Comparison of ENCODE assay signal across 29 mouse cellular contexts in the genomic region with DNA sequence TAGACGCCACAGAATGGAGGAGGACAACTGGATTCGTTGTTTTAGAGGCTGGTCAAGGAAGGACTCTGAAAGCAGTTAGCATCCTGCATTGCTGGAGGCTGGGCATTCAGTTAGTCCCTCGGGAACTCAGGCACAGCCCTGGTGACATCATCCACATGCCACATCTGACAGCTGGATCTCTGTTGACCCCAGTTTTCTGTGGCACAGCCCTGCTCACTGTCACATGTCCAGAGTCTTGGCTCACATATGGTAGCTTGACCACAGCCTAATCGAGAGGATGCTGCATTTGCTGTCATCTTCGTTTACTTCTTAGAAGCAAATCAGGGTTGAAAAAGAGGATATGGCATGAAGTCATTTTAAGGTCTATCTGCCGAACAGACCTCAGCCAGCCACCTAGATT.
"Had no signal": no experiment of that assay in that cellular context is flagged by ENCODE, and none has a peak within 500 bp of the region (broad histone marks: within the 10 kb centered on the region; RNA-seq: fewer than 3 reads in every experiment).

No protein-coding gene starts in this region.

- DNase-seq: left cerebral cortex, postnatal 4 days; liver; liver, embryonic 13.5 days; liver, postnatal 0 days; lung, adult 18-20 months; lung, adult 2 months; lung, embryonic 14.5 days; lung, postnatal 10 days; lung, postnatal 14 days; lung, postnatal 36 days; lung, postnatal 4 days; midbrain, embryonic 14.5 days had no signal

- H3K4me3 ChIP-seq: limb, embryonic 10.5 days; limb, embryonic 12.5 days; limb, embryonic 13.5 days; limb, embryonic 15.5 days; liver, embryonic 12.5 days; liver, embryonic 13.5 days; liver, embryonic 15.5 days; lung, embryonic 15.5 days; megakaryocyte, embryonic 14.5 days; midbrain, embryonic 10.5 days; midbrain, embryonic 12.5 days; midbrain, embryonic 13.5 days; midbrain, embryonic 15.5 days; neural tube, embryonic 12.5 days had no signal

- H3K4me2 ChIP-seq: limb, embryonic 12.5 days; limb, embryonic 13.5 days; limb, embryonic 15.5 days; liver, embryonic 11.5 days; liver, embryonic 12.5 days; liver, embryonic 13.5 days; liver, embryonic 15.5 days; lung, embryonic 14.5 days; lung, embryonic 15.5 days; midbrain, embryonic 11.5 days; midbrain, embryonic 12.5 days; midbrain, embryonic 13.5 days; midbrain, embryonic 15.5 days; neural tube, embryonic 12.5 days had no signal

- H3K27ac ChIP-seq: limb, embryonic 10.5 days; limb, embryonic 12.5 days; limb, embryonic 13.5 days; limb, embryonic 15.5 days; liver, embryonic 12.5 days; liver, embryonic 13.5 days; liver, embryonic 14.5 days; liver, embryonic 15.5 days; lung, embryonic 15.5 days; macrophage; midbrain, embryonic 10.5 days; midbrain, embryonic 12.5 days; midbrain, embryonic 13.5 days; midbrain, embryonic 15.5 days; neural tube, embryonic 12.5 days had no signal

- H3K9ac ChIP-seq: limb, embryonic 12.5 days; limb, embryonic 13.5 days; limb, embryonic 15.5 days; liver, embryonic 12.5 days; liver, embryonic 13.5 days; liver, embryonic 14.5 days; liver, embryonic 15.5 days; liver, postnatal 0 days; lung, embryonic 14.5 days; lung, embryonic 15.5 days; midbrain, embryonic 12.5 days; midbrain, embryonic 13.5 days; midbrain, embryonic 15.5 days; neural tube, embryonic 12.5 days had no signal

- H3K9me3 ChIP-seq: limb, embryonic 10.5 days; limb, embryonic 12.5 days; limb, embryonic 13.5 days; limb, embryonic 15.5 days; liver, embryonic 12.5 days; liver, embryonic 13.5 days; liver, embryonic 15.5 days; lung, embryonic 15.5 days; midbrain, embryonic 10.5 days; midbrain, embryonic 12.5 days; midbrain, embryonic 13.5 days; midbrain, embryonic 15.5 days; neural tube, embryonic 12.5 days had no signal

- H3K36me3 ChIP-seq: limb, embryonic 10.5 days; limb, embryonic 12.5 days; limb, embryonic 13.5 days; limb, embryonic 15.5 days; liver, embryonic 12.5 days; liver, embryonic 13.5 days; liver, embryonic 15.5 days; lung, embryonic 15.5 days; midbrain, embryonic 10.5 days; midbrain, embryonic 12.5 days; midbrain, embryonic 13.5 days; midbrain, embryonic 15.5 days; neural tube, embryonic 12.5 days had no signal

- H3K4me1 ChIP-seq: limb, embryonic 12.5 days; limb, embryonic 13.5 days; limb, embryonic 15.5 days; lung, embryonic 15.5 days; megakaryocyte, embryonic 14.5 days; midbrain, embryonic 15.5 days; neural tube, embryonic 12.5 days had no signal

- H3K27me3 ChIP-seq: limb, embryonic 12.5 days; limb, embryonic 13.5 days; limb, embryonic 15.5 days; lung, embryonic 15.5 days; midbrain, embryonic 12.5 days; midbrain, embryonic 13.5 days; midbrain, embryonic 15.5 days; neural tube, embryonic 12.5 days had no signal
